Mouse (Mus musculus) bone marrow macrophage, adult 2 months (primary cell): Measurements from ENCODE around the gene Ltb4r1.

Experiments used
- CTCF ChIP-seq: IDR thresholded peaks from 2 replicates; pipeline ENCODE4 v1.5.1; 2012; ENCODE audit warnings: low read depth, mild to moderate bottlenecking, low read length, moderate library complexity
- POLR2A ChIP-seq: IDR thresholded peaks from 2 replicates; pipeline ENCODE4 v1.6.1; 2012; ENCODE audit warnings: mild to moderate bottlenecking, low read depth, low read length, borderline replicate concordance

DNA sequence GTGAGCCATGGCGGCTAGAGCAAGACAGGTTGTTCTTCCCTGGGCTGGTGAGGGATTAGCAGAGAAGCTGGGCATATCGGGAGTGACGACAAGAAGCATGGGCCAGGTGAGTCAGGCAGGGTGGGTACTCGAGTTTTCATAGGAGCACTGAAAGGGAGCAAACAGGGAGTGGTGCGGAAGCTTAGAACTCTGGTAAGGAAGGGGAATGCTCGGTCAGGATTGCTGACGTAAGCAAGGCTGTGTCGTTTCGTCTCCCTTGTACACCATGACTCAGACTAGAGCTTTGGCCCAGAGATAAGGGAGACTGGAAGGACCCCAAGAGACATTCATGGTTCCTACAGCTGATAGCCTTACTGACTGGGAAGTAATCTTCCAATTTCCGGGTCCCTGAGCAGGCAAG, 31.9 kb upstream of the Ltb4r1 start:
- no peak for TF ChIP-seq CTCF
- no peak for TF ChIP-seq POLR2A
